Mouse (Mus musculus): ENCODE results near the gene Dtnbp1. TPM values are rescaled to one million over a fixed set of nuclear protein-coding genes. Genes with fewer than 3 reads are reported as not detected.
A peak's percentile ranks its signal among the peaks of the same experiment; 100 is the strongest.

Gene Dtnbp1
- polyA plus RNA-seq (2014; fragmentation: Nextera tagmentation; extraction: Ambion mirVana) = 123 and 148 TPM in 2 replicates

GRCm38 (mm10) chr13:45001911-45002615 lies at the start of gene Dtnbp1:
Gene Dtnbp1 (minus strand): TSS chr13:45002147.
- no peaks in the 10 kb centered on the region for H3K9me3 ChIP-seq (ENCODE audit: control insufficient read depth, low read length)
- peak; percentile 84 for ATAC-seq (ENCODE audit: low read depth)
- peak within 1 kb of the TSS; percentile 82 for H3K4me3 ChIP-seq (ENCODE audit: low read depth, low read length)
- peak within 1 kb of the TSS; percentile 75 for H3K9ac ChIP-seq (replicated peaks; ENCODE audit: low read depth, low read length)
- WGBS = 1% methylated on average over 43 of the region's 68 CpGs
- H3K36me3 ChIP-seq (ENCODE audit: control insufficient read depth, insufficient read depth, low read length) = no peaks in the 10 kb centered on the region
- peaks cover 6% of the 10 kb centered on the region; the same call in 1 of the 2 replicates for H3K4me1 ChIP-seq (ENCODE audit: control insufficient read depth, insufficient read depth, low read length)
- H3K27me3 ChIP-seq (ENCODE audit: control insufficient read depth, insufficient read depth, low read length) = no peaks in the 10 kb centered on the region
- peak within 1 kb of the TSS; percentile 56 for H3K27ac ChIP-seq (ENCODE audit: low read depth, low read length)
- peak within 1 kb of the TSS; percentile 46 for H3K4me2 ChIP-seq (ENCODE audit: low read depth, low read length)

GRCm38 (mm10) chr13:45049261-45050020 lies 47.5 kb upstream of the Dtnbp1 start:
- no peak overlapping the region for H3K9ac ChIP-seq (replicated peaks; ENCODE audit: low read depth, low read length)
- no peaks in the 10 kb centered on the region for H3K9me3 ChIP-seq (ENCODE audit: control insufficient read depth, low read length)
- no peaks in the 10 kb centered on the region for H3K4me1 ChIP-seq (ENCODE audit: control insufficient read depth, insufficient read depth, low read length)
- H3K36me3 ChIP-seq (ENCODE audit: control insufficient read depth, insufficient read depth, low read length) = no peaks in the 10 kb centered on the region
- H3K4me3 ChIP-seq (ENCODE audit: low read depth, low read length) = no peak overlapping the region
- H3K27me3 ChIP-seq (ENCODE audit: control insufficient read depth, insufficient read depth, low read length) = no peaks in the 10 kb centered on the region
- no peak for ATAC-seq (ENCODE audit: low read depth)
- no peak overlapping the region for H3K27ac ChIP-seq (ENCODE audit: low read depth, low read length)
- H3K4me2 ChIP-seq (ENCODE audit: low read depth, low read length) = no peak overlapping the region
- 83% methylated on average over 7 of the region's 7 CpGs for WGBS

DNA sequence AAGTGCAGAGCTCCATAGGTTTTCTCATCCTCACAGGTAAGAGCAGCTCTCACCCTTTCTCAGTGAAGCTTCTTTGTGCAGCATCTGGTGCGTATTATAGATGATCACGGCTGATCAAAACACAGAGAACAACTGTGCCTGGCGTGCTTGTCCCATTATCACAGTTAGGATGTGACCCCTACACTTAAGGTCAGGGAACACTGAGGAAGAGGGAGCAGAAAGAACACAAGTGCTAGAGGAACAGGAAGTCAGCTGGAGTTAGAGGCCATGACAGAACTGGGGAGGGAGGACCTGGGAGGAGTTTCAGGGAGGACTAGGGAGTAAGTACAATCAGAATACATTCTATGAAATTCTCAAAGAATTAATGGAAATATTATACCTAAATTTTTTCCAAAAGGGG lies 41.5 kb upstream of the Dtnbp1 start:
- WGBS = 83% methylated on average over 3 of the region's 3 CpGs
- ATAC-seq (ENCODE audit: low read depth) = no peak

GRCm38 (mm10) chr13:45040741-45041140 lies 38.8 kb upstream of the Dtnbp1 start:
- 75% methylated on average over 7 of the region's 7 CpGs for WGBS
- H3K27ac ChIP-seq (ENCODE audit: low read depth, low read length) = no peak overlapping the region

More for the DNA sequence above, 41.5 kb upstream of the Dtnbp1 start:
- H3K27me3 ChIP-seq (ENCODE audit: control insufficient read depth, insufficient read depth, low read length) = no peaks in the 10 kb centered on the region
- no peak overlapping the region for H3K27ac ChIP-seq (ENCODE audit: low read depth, low read length)
- H3K36me3 ChIP-seq (ENCODE audit: control insufficient read depth, insufficient read depth, low read length) = no peaks in the 10 kb centered on the region
- H3K9me3 ChIP-seq (ENCODE audit: control insufficient read depth, low read length) = no peaks in the 10 kb centered on the region
- no peak overlapping the region for H3K4me3 ChIP-seq (ENCODE audit: low read depth, low read length)
- H3K9ac ChIP-seq (replicated peaks; ENCODE audit: low read depth, low read length) = no peak overlapping the region
- no peak overlapping the region for H3K4me2 ChIP-seq (ENCODE audit: low read depth, low read length)
- H3K4me1 ChIP-seq (ENCODE audit: control insufficient read depth, insufficient read depth, low read length) = 0 out of 2 replicates have a peak, but pooled peaks cover 2% of the 10 kb centered on the region

DNA sequence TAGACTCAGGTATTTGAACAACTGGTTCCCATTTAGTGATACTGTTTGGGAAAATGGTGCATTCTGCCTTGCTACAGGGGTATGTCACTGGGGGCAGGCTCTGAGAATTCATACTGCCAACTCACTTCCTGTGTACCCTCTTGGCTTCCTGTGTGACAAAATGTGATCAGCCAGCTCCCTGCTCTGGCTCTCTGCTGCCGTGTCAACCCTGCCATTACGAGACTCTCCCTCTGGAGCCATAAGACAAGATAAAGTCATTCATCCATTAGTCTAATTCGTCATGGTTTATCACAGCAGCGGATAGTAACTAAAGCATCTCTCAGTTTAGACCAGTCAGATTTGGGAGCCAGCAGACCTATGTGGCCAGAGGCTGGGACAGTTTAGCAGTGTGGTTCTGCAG lies 38.2 kb upstream of the Dtnbp1 start:
- H3K36me3 ChIP-seq (ENCODE audit: control insufficient read depth, insufficient read depth, low read length) = no peaks in the 10 kb centered on the region
- H3K4me1 ChIP-seq (ENCODE audit: control insufficient read depth, insufficient read depth, low read length) = 0 out of 2 replicates have a peak, but pooled peaks cover 2% of the 10 kb centered on the region
- no peak overlapping the region for H3K9ac ChIP-seq (replicated peaks; ENCODE audit: low read depth, low read length)
- no peak overlapping the region for H3K27ac ChIP-seq (ENCODE audit: low read depth, low read length)
- H3K4me3 ChIP-seq (ENCODE audit: low read depth, low read length) = no peak overlapping the region
- 28% methylated on average over 4 of the region's 4 CpGs for WGBS
- H3K9me3 ChIP-seq (ENCODE audit: control insufficient read depth, low read length) = no peaks in the 10 kb centered on the region
- no peak for ATAC-seq (ENCODE audit: low read depth)
- no peak overlapping the region for H3K4me2 ChIP-seq (ENCODE audit: low read depth, low read length)
- no peaks in the 10 kb centered on the region for H3K27me3 ChIP-seq (ENCODE audit: control insufficient read depth, insufficient read depth, low read length)

More at GRCm38 (mm10) chr13:45040741-45041140, 38.8 kb upstream of the Dtnbp1 start:
- H3K4me1 ChIP-seq (ENCODE audit: control insufficient read depth, insufficient read depth, low read length) = 0 out of 2 replicates have a peak, but pooled peaks cover 2% of the 10 kb centered on the region
- no peaks in the 10 kb centered on the region for H3K9me3 ChIP-seq (ENCODE audit: control insufficient read depth, low read length)
- H3K27me3 ChIP-seq (ENCODE audit: control insufficient read depth, insufficient read depth, low read length) = no peaks in the 10 kb centered on the region
- ATAC-seq (ENCODE audit: low read depth) = no peak
- H3K4me3 ChIP-seq (ENCODE audit: low read depth, low read length) = no peak overlapping the region
- H3K9ac ChIP-seq (replicated peaks; ENCODE audit: low read depth, low read length) = no peak overlapping the region
- H3K4me2 ChIP-seq (ENCODE audit: low read depth, low read length) = no peak overlapping the region
- H3K36me3 ChIP-seq (ENCODE audit: control insufficient read depth, insufficient read depth, low read length) = no peaks in the 10 kb centered on the region

- H3K9me3 ChIP-seq (ENCODE audit: control insufficient read depth, low read length) = no peaks in the 10 kb centered on the region
- 87% methylated on average over 4 of the region's 4 CpGs for WGBS
- H3K4me1 ChIP-seq (ENCODE audit: control insufficient read depth, insufficient read depth, low read length) = 0 out of 2 replicates have a peak, but pooled peaks cover 2% of the 10 kb centered on the region
- no peak overlapping the region for H3K9ac ChIP-seq (replicated peaks; ENCODE audit: low read depth, low read length)
- H3K4me3 ChIP-seq (ENCODE audit: low read depth, low read length) = no peak overlapping the region
- no peak overlapping the region for H3K27ac ChIP-seq (ENCODE audit: low read depth, low read length)
- H3K27me3 ChIP-seq (ENCODE audit: control insufficient read depth, insufficient read depth, low read length) = no peaks in the 10 kb centered on the region
- ATAC-seq (ENCODE audit: low read depth) = no peak
- no peaks in the 10 kb centered on the region for H3K36me3 ChIP-seq (ENCODE audit: control insufficient read depth, insufficient read depth, low read length)
- H3K4me2 ChIP-seq (ENCODE audit: low read depth, low read length) = no peak overlapping the region
Observed at GRCm38 (mm10) chr13:45036417-45036816, 34.5 kb upstream of the Dtnbp1 start.

DNA sequence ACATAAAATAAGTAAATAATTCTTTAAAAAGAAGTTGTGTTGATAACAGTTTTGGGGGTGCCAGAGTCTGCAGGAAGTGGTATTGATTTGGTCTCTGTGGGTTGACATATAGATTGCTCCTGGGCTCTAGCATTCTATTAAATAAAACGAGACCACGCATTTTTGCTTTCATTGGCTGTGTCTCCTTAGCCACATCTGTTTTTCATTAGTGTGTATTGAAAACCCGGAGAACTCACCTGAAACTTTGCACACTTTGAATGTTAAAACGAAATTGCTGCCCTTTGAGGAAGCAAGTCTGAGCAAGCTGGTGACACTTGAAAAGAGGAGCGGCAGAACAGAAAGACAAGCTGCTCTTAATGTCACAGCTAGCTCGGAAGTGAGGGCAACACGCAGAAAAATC lies 32.8 kb upstream of the Dtnbp1 start:
- Histone ChIP-seq H3K4me2 (ENCODE audit: low read depth, low read length) (no peak overlapping the region), H3K27me3 (ENCODE audit: control insufficient read depth, insufficient read depth, low read length) (no peaks in the 10 kb centered on the region), H3K9ac (replicated peaks; ENCODE audit: low read depth, low read length) (no peak overlapping the region), H3K9me3 (ENCODE audit: control insufficient read depth, low read length) (no peaks in the 10 kb centered on the region), H3K4me1 (ENCODE audit: control insufficient read depth, insufficient read depth, low read length) (no peaks in the 10 kb centered on the region), H3K36me3 (ENCODE audit: control insufficient read depth, insufficient read depth, low read length) (no peaks in the 10 kb centered on the region), H3K27ac (ENCODE audit: low read depth, low read length) (no peak overlapping the region), H3K4me3 (ENCODE audit: low read depth, low read length) (no peak overlapping the region)
- WGBS = 86% methylated on average over 7 of the region's 7 CpGs
- ATAC-seq (ENCODE audit: low read depth) = no peak

GRCm38 (mm10) chr13:45033360-45033759 lies 31.4 kb upstream of the Dtnbp1 start:
- no peaks in the 10 kb centered on the region for H3K27me3 ChIP-seq (ENCODE audit: control insufficient read depth, insufficient read depth, low read length)
- H3K4me2 ChIP-seq (ENCODE audit: low read depth, low read length) = no peak overlapping the region
- H3K4me3 ChIP-seq (ENCODE audit: low read depth, low read length) = no peak overlapping the region
- H3K9ac ChIP-seq (replicated peaks; ENCODE audit: low read depth, low read length) = no peak overlapping the region
- 85% methylated on average over 10 of the region's 10 CpGs for WGBS
- no peak for ATAC-seq (ENCODE audit: low read depth)
- no peak overlapping the region for H3K27ac ChIP-seq (ENCODE audit: low read depth, low read length)
- H3K9me3 ChIP-seq (ENCODE audit: control insufficient read depth, low read length) = no peaks in the 10 kb centered on the region
- no peaks in the 10 kb centered on the region for H3K36me3 ChIP-seq (ENCODE audit: control insufficient read depth, insufficient read depth, low read length)
- H3K4me1 ChIP-seq (ENCODE audit: control insufficient read depth, insufficient read depth, low read length) = no peaks in the 10 kb centered on the region

DNA sequence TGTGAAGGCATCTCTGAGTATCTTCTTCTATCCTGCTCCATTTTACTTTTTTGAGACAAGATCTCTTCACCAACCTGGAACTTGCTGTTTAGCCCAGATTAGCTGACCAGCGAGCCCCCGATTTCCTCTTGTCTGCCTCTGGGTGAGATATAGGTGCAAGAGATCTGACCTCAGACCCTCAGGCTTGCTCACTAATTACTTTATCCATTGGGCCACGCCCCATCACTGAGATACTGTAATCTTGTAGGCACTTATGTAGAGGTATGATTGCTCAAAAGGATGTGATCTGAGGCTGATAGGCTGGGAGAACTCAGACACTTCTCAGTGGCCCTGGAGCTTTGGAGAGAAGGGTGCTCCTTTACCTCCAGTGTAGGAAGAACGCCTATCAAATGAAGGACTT lies 30.5 kb upstream of the Dtnbp1 start:
- H3K27me3 ChIP-seq (ENCODE audit: control insufficient read depth, insufficient read depth, low read length) = no peaks in the 10 kb centered on the region
- H3K9me3 ChIP-seq (ENCODE audit: control insufficient read depth, low read length) = no peaks in the 10 kb centered on the region
- no peak overlapping the region for H3K4me2 ChIP-seq (ENCODE audit: low read depth, low read length)
- H3K27ac ChIP-seq (ENCODE audit: low read depth, low read length) = no peak overlapping the region
- H3K36me3 ChIP-seq (ENCODE audit: control insufficient read depth, insufficient read depth, low read length) = no peaks in the 10 kb centered on the region
- H3K4me1 ChIP-seq (ENCODE audit: control insufficient read depth, insufficient read depth, low read length) = no peaks in the 10 kb centered on the region
- WGBS = 87% methylated on average over 4 of the region's 4 CpGs
- no peak overlapping the region for H3K4me3 ChIP-seq (ENCODE audit: low read depth, low read length)
- ATAC-seq (ENCODE audit: low read depth) = no peak
- no peak overlapping the region for H3K9ac ChIP-seq (replicated peaks; ENCODE audit: low read depth, low read length)
